Mouse (Mus musculus): ENCODE results near the gene Usp29. TPM values are rescaled to one million over a fixed set of nuclear protein-coding genes. Genes with fewer than 3 reads are reported as not detected.

The Usp29 gene
- polyA plus RNA-seq, 1 experiment, result 15.7 TPM

DNA sequence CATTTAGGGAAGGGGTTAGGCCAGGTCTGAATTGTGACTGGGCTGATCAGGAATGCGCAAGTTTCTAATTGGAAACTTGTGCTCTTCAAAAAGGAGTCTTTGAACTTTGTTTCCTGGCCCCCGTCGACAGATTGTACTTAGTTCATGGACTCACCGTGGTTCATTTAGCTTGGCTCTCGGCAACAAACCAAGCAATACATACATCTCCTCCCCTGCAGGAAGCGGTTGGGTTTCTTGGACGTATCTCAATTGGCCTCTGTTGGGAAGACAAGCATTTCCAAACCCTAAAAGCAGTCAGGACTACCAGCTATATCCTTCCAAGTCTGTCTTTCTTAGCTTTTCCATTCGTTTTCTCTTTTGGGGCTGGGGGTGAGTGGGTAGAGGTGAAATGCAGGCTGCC, 84.6 kb downstream of the Usp29 start:
- no peak for DNase-seq (ENCODE audit: extremely low spot score in 1 of 2, low spot score in 1 of 2)

DNA sequence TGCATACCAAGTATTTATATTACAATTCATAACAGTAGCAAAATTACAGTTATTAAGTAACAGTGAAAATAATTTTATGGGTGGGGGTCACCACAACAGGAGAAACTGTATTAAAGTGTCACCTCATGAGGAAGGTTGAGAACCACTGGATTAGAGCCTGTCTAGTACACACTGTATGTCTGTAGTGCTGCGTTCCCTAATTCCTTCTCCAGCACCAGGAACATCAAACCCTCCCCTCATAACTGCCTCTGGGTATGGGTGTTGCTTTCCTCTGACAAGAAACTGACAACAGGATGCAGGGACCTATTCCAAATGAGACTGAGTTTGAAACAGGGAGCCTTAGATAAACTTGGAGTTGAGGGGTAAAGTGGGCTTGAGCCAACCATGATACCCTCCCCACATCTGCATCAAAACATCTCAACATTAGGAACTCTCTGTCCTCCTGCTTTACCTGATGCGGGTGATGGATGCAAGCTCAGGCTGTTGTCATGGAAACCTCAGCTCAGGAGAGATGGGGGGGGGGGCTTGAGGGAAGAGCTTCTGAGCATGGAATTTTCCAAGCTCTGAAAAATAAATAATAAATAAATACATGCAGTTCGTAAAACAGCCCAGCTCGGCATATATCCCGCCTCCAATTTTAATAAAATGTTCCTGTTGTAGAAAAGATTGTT, 86.5 kb downstream of the Usp29 start:
- no peak for DNase-seq (ENCODE audit: extremely low spot score in 1 of 2, low spot score in 1 of 2)

GRCm38 (mm10) chr7:6820296-6820695, 89.9 kb downstream of the Usp29 start:
- DNase-seq (ENCODE audit: extremely low spot score in 1 of 2, low spot score in 1 of 2), result no peak

GRCm38 (mm10) chr7:6822633-6823032, 92.3 kb downstream of the Usp29 start:
- DNase-seq (ENCODE audit: extremely low spot score in 1 of 2, low spot score in 1 of 2), result no peak

DNA sequence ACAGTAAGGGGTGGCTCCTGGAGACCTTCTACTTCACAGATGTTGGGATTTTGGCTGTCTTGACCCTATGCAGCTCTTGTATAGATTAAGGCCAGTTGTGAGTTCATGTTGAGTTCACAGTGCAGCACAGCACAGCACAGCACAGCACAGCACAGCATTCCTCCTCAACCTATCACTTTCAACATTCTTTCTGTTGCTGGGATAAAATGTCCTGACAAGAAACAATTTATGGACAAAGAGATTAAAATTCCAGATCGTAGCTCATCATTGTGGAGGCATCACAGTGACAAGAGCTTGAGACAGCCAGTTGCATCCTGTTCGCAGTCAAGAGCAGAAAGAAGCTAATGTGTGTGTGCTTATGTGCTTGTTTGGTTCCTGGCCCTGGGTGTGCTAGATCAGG, 93.3 kb downstream of the Usp29 start:
- DNase-seq (ENCODE audit: extremely low spot score in 1 of 2, low spot score in 1 of 2), result no peak

GRCm38 (mm10) chr7:6825966-6826647, 95.7 kb downstream of the Usp29 start:
- DNase-seq (ENCODE audit: extremely low spot score in 1 of 2, low spot score in 1 of 2), result no peak

DNA sequence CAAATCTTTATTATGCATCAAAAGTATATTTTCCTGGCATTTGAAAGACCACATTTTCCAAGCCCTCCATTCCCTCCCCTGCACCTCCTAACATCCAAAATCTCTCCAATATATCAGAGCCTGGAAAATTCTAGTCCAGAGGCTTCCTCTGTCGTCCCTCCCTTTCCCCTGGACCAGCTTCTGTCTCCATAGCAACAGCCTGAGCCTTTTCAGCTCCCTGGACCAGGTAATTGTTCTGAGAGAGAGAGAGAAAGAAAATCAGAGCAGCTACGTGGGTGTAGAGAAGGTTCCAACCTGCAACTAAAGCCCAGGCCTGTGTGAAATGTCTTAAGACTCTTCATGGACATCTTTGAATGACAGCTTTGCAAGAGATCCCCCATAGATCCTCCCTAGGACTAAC, 98.8 kb downstream of the Usp29 start:
- peak in 1 of 2 experiments; percentile 15 for DNase-seq (ENCODE audit: extremely low spot score in 1 of 2, low spot score in 1 of 2)

DNA sequence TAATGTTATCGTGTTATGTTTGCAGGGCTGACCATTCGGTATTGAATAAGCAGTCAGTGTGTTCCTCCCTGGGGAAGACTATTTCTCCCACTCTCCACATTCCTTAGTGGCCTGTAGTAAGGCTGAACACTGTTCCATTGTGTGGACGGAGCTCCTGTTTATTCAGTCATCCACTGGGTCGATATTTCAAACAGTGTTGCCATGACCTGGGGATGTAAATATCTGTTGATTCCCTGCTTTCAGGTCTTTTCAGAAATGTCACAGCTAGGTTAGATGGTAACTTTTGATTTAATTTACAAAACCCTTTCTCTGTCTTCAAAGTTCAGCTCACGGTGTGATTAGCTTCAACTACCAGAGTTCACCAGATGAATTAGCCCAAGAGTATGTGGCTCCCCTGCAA, 104.6 kb downstream of the Usp29 start:
- no peak for DNase-seq (ENCODE audit: extremely low spot score in 1 of 2, low spot score in 1 of 2)

DNA sequence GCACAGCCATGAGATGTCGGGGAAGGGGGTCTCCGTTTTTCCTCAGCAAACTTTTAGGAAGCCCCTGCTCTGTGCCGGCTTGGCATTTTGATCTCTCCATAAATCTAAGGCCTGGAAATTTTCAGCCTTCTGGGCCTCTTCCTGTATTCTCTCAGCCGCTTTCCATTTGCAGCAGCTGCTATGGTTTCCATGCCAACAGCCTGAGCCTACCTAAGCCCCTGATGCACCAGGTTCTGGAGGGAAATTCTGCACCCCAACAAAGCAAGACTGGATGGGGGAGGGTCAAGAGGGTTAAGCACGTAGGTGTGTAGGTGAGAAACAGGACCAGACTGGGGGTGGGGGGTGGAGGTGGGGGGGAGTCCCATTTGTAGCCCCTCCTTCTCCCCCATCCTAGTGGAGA, 105.0 kb downstream of the Usp29 start:
- DNase-seq (ENCODE audit: extremely low spot score in 1 of 2, low spot score in 1 of 2), result peak in 1 of 2 experiments; percentile 17

DNA sequence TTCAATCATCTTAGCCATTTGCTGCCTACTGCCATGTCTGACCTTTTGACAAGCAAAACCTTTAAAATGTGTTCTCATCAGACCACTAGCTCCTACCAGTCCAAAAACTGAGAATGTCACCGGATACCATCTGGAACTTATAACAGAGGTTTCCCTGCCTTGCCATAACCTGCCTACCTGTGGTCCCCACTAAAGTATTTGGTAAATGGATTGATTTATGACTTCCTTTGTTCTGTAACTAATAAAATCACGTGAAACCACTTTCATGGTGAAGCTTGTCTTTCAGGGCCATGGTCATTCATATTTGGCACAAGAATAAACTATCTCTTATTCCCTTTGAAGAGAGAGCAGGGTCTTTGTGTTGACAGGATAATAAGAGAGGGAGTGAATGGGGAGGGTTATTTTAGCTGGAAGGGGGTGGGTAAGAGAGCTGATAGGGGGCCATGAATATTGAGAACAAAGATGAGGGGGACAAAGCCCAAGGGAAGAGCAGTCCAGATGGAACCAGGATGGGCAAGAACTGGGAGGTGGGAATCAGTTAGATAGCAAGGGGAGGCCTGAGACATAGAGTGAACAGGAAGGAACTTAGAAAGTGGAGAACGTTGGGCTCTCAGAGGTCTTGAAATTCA, 107.0 kb downstream of the Usp29 start:
- DNase-seq (ENCODE audit: extremely low spot score in 1 of 2, low spot score in 1 of 2), result no peak

- DNase-seq (ENCODE audit: extremely low spot score in 1 of 2, low spot score in 1 of 2), result no peak
These were observed 107.7 kb downstream of the Usp29 start for GRCm38 (mm10) chr7:6837926-6838554.

DNA sequence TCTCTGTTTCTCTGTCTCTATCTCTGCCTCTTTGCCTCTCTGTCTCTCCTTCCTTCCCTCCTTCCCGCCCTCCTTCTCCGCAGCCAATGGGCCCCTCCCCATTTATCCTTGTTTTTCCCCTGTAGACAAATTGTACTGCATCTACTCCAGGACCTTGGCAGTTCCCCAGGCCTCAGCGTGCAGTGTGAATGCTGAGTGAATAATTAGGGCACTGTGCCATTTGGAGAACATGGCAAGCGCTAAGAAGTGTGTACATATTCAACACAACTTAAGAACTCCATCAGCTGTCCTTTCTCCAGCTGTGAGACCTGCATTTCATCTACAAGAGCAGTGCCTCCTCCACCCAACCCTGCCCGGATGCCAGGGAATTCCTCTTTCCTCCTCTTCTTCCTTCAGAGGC, 110.5 kb downstream of the Usp29 start:
- DNase-seq (ENCODE audit: extremely low spot score in 1 of 2, low spot score in 1 of 2), result peak in 1 of 2 experiments; percentile 47

GRCm38 (mm10) chr7:6849495-6849894, 119.1 kb downstream of the Usp29 start:
- no peak for DNase-seq (ENCODE audit: extremely low spot score in 1 of 2, low spot score in 1 of 2)

DNA sequence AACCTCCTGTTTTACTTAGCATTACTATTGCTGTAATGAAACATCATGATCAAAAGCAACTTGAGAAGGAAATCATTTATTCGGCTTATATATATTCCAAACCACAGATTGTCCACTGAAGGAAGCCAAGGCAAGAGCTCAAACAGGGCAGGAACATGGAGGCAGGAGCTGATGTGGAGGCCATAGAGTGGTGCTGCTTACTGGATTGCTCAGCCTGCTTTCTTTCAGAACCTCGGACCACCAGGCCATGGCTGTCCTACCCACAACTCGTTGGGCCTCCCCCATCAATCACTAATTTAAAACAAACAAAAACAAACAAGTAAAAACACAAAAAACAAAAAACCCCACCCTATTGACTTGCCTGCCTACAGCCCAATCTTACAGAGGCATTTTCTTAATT, 119.9 kb downstream of the Usp29 start:
- DNase-seq (ENCODE audit: extremely low spot score in 1 of 2, low spot score in 1 of 2), result no peak

DNA sequence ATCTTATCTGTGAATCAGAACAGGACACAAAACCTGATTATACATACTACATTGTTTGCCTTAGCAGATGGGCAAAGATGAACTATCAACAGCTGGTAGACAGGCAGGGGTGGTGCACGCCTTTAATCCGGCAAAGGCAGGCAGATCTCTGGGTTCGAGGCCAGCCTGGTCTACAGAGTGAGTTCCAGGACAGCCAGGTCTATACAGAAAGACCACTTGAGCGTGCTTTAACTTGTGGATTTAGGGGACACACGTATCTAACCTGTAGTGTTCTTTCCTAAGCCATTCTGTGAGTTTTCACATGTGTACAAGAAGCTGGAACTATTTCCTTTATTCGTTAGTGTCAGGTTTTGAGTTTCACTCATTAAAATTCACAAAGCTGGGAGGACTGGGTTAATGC, 120.9 kb downstream of the Usp29 start:
- DNase-seq (ENCODE audit: extremely low spot score in 1 of 2, low spot score in 1 of 2), result no peak

GRCm38 (mm10) chr7:6851717-6852503, 121.5 kb downstream of the Usp29 start:
- peak in 1 of 2 experiments; percentile 19 for DNase-seq (ENCODE audit: extremely low spot score in 1 of 2, low spot score in 1 of 2)

- no peak for DNase-seq (ENCODE audit: extremely low spot score in 1 of 2, low spot score in 1 of 2)
These were observed 125.4 kb downstream of the Usp29 start for GRCm38 (mm10) chr7:6855613-6856405.

DNA sequence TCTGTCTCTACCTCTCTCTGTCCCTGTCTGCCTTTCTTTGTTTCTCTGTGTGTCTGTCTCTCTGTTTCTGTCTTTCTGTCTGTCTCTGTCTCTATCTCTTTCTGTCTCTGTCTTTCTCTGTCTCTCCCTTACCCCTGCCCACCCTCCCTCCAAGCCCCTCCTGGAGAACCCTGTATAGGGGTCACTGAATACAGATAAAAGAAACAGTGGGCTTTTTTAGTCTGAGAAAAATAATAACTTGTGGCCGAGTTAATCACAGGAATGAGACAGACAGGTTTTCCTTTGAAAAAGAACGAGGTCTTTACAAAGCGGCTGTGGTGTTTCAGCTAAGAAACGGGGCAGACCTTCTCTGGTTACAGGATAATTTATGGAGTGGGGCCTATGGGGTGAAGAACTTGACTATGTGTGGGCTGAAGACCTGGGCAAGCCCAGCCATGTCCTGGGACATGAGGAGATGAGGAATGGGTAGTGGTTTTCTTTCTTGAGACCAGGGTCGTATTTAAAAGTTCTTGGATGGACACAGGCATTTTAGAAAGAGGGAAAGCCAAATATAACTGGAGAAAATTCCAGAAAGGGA, 128.4 kb downstream of the Usp29 start:
- no peak for DNase-seq (ENCODE audit: extremely low spot score in 1 of 2, low spot score in 1 of 2)

GRCm38 (mm10) chr7:6860689-6861088, 130.3 kb downstream of the Usp29 start:
- DNase-seq (ENCODE audit: extremely low spot score in 1 of 2, low spot score in 1 of 2), result no peak
